Mouse (Mus musculus) frontal cortex, postnatal 36 days (tissue): ENCODE data around the gene Gm17467.
"Not testable (repeated sequence)": the region's sequence is repeated elsewhere in the genome, so short reads cannot be mapped to it uniquely, and the experiment has no call there.

ENCODE experiments used
- DNase-seq, 2 experiments: peaks; one replicate each; pipeline ENCODE4 v3.0.0; 2022; ENCODE audit warnings: low spot score in 2 of 2

Gm17467 gene

DNA sequence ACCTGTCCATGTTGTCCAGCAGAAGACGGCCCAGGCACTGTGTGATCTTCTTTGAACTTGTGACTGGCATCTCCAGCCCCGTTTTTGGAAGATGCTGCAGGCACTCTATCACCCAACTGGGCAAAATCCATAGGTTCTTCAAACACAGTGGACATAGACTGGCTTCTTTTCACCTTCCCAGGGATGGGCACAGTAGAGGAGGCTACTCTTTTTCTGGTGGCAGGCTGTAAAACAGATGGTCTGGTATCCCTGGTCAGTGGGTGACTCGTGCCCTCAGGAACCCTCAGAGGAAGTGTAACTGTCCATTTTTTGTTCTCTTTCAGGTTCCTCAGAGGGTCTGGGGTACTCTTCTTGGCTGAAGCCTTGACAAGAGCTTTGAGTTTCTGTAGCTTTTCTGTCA is at the start of gene Gm17467:
TSS of gene Gm17467 (minus strand) at position 101 of the 400 bp plus-strand sequence.
- DNase-seq: not testable (repeated sequence)
